Mouse (Mus musculus) heart, adult 2 months (tissue): ENCODE results near the gene Rif1.

ENCODE experiments used
- CTCF ChIP-seq: fragments of 200-600 bp; IDR thresholded peaks from 2 replicates; pipeline ENCODE4 v1.8.1; 2022; ENCODE audit warnings: antibody characterized with exemption, mild to moderate bottlenecking, moderate library complexity
- POLR2A ChIP-seq: fragments of 200-500 bp; IDR thresholded peaks from 2 replicates; pipeline ENCODE4 v1.6.1; 2011; ENCODE audit warnings: mild to moderate bottlenecking, low read depth, low read length, control low read depth; ENCODE audit not compliant: insufficient read depth

DNA sequence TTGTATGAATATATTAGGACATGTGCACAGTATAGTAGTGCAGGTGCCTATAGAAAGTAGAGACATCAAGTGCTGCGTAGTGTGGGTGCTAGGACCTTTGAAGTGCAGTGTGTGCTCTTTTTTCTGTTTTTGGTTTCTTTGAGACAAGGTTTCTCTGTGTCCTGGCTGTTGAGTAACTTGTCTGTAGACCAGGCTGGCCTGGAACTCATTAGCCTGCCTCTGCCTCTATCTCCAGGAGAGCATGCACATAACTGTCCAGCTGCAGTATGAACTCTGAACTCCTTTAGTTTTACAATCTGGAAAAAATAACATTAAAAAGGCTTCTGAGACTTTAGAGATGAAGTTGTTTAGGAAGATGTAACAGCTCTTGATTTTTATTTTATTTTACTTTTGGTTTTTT is 41.5 kb downstream of the Rif1 start:
- no peak for TF ChIP-seq POLR2A
- no peak for TF ChIP-seq CTCF
